17 mouse cellular contexts compared by ENCODE assay signal in the genomic region with DNA sequence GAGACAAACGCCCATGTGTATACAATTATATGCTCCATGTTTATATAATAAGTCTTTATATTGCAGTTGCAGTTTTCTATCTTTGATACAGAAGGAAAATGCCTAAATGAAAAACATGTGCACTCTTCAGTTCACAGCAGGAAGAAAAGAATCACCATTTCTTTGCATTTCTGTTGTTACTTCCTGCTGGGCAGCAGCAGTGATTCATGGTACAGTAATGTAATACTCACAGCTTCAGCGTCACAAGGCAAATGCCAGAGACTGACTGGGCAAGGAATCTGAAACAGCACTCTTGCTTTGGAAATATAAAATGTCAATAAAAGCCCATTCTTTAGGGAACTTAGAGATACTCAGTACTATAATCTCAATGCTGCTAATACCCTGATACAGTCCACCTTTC. TPM values are rescaled to one million over a fixed set of nuclear protein-coding genes. Genes with fewer than 3 reads are reported as not detected.
DNase-seq lines count a peak whose midpoint lies in the region; ATAC-seq and TF ChIP-seq lines count a peak whose summit lies in the region.
"Had no signal": no experiment of that assay in that cellular context is flagged by ENCODE, and none has a peak within 500 bp of the region (broad histone marks: within the 10 kb centered on the region; RNA-seq: fewer than 3 reads in every experiment).

No protein-coding gene starts in this region.

- H3K9ac ChIP-seq in kidney, postnatal 0 days (ENCODE audit: low read depth, low read length) = no peak overlapping the region
- no peak overlapping the region for H3K9ac ChIP-seq in embryonic facial prominence, embryonic 14.5 days (ENCODE audit: low read depth, low read length)
- H3K9ac ChIP-seq in limb, embryonic 15.5 days = no peak overlapping the region
- no peak overlapping the region for H3K9ac ChIP-seq in heart, embryonic 11.5 days (ENCODE audit: low read depth, low read length)
- H3K9ac ChIP-seq: hindbrain, embryonic 13.5 days; neural tube, embryonic 13.5 days had no signal

- peak; percentile 32 for DNase-seq in kidney, postnatal 0 days (ENCODE audit: low spot score)
- no peak for DNase-seq in kidney, postnatal 10 days
- peak; percentile 82 for DNase-seq in Muller cell, postnatal 12 days (ENCODE audit: inconsistent ontology term)
- peak; percentile 75 for DNase-seq in embryonic facial prominence, embryonic 14.5 days (ENCODE audit: low spot score)
- no peak for DNase-seq in spleen, postnatal 4 days (ENCODE audit: low spot score in 2 of 2)
- DNase-seq in right cerebral cortex, adult 18-20 months = no peak
- DNase-seq: cerebellum, adult 11-12 months; cerebellum, postnatal 36 days; heart, adult 2 months; kidney, adult 2 months; kidney, postnatal 4 days; left cerebral cortex, postnatal 4 days had no signal

- H3K27ac ChIP-seq in kidney, postnatal 0 days = no peak overlapping the region
- H3K27ac ChIP-seq in embryonic facial prominence, embryonic 14.5 days (replicated peaks; ENCODE audit: low read depth, low read length) = peak overlapping the region; percentile 48; the same call in 1 of the 2 replicates
- H3K27ac ChIP-seq in limb, embryonic 15.5 days = peak overlapping the region; percentile 50; the same call in 1 of the 2 replicates
- H3K27ac ChIP-seq in heart, embryonic 11.5 days (ENCODE audit: low read depth, low read length) = no peak overlapping the region
- H3K27ac ChIP-seq: heart, adult 2 months; hindbrain, embryonic 13.5 days; neural tube, embryonic 13.5 days had no signal

- no peaks in the 10 kb centered on the region for H3K27me3 ChIP-seq in kidney, postnatal 0 days (ENCODE audit: insufficient read depth, low read length)
- H3K27me3 ChIP-seq in embryonic facial prominence, embryonic 14.5 days (replicated peaks; ENCODE audit: control insufficient read depth, insufficient read depth, low read length) = no peaks in the 10 kb centered on the region
- H3K27me3 ChIP-seq in limb, embryonic 15.5 days = no peaks in the 10 kb centered on the region
- no peaks in the 10 kb centered on the region for H3K27me3 ChIP-seq in heart, embryonic 11.5 days (ENCODE audit: control insufficient read depth, insufficient read depth, low read length)
- H3K27me3 ChIP-seq: hindbrain, embryonic 13.5 days; neural tube, embryonic 13.5 days had no signal

- no peaks in the 10 kb centered on the region for H3K9me3 ChIP-seq in kidney, postnatal 0 days (replicated peaks; ENCODE audit: low read length)
- H3K9me3 ChIP-seq in embryonic facial prominence, embryonic 14.5 days (ENCODE audit: control insufficient read depth, low read length) = 0 out of 2 replicates have a peak, but pooled peaks cover 3% of the 10 kb centered on the region
- no peaks in the 10 kb centered on the region for H3K9me3 ChIP-seq in limb, embryonic 15.5 days
- no peaks in the 10 kb centered on the region for H3K9me3 ChIP-seq in heart, embryonic 11.5 days (replicated peaks; ENCODE audit: control insufficient read depth, low read length)
- H3K9me3 ChIP-seq: hindbrain, embryonic 13.5 days; neural tube, embryonic 13.5 days had no signal

- TF ChIP-seq CTCF in kidney, postnatal 0 days (IDR thresholded peaks at IDR 0.05; ENCODE audit: low read depth) = no peak

- H3K36me3 ChIP-seq in kidney, postnatal 0 days (ENCODE audit: insufficient read depth, low read length) = no peaks in the 10 kb centered on the region
- H3K36me3 ChIP-seq in embryonic facial prominence, embryonic 14.5 days (ENCODE audit: control insufficient read depth, insufficient read depth, low read length) = no peaks in the 10 kb centered on the region
- no peaks in the 10 kb centered on the region for H3K36me3 ChIP-seq in limb, embryonic 15.5 days
- no peaks in the 10 kb centered on the region for H3K36me3 ChIP-seq in heart, embryonic 11.5 days (ENCODE audit: control insufficient read depth, insufficient read depth, low read length)
- H3K36me3 ChIP-seq: hindbrain, embryonic 13.5 days; neural tube, embryonic 13.5 days had no signal

- 45% methylated on average over 2 of the region's 2 CpGs for WGBS in kidney, postnatal 0 days
- WGBS in embryonic facial prominence, embryonic 14.5 days = 26% methylated on average over 2 of the region's 2 CpGs
- WGBS in limb, embryonic 15.5 days = 21% methylated on average over 2 of the region's 2 CpGs
- WGBS in heart, embryonic 11.5 days (ENCODE audit: insufficient replicate concordance) = 53% methylated on average over 2 of the region's 2 CpGs

- H3K4me1 ChIP-seq in kidney, postnatal 0 days (replicated peaks; ENCODE audit: insufficient read depth, low read length) = 0 out of 2 replicates have a peak, but pooled peaks cover 3% of the 10 kb centered on the region
- H3K4me1 ChIP-seq in embryonic facial prominence, embryonic 14.5 days (ENCODE audit: control insufficient read depth, insufficient read depth, low read length) = peaks cover 22% of the 10 kb centered on the region; the same call in 1 of the 2 replicates
- H3K4me1 ChIP-seq in limb, embryonic 15.5 days = peaks cover 4% of the 10 kb centered on the region; the same call in 1 of the 2 replicates
- peaks cover 8% of the 10 kb centered on the region for H3K4me1 ChIP-seq in heart, embryonic 11.5 days (ENCODE audit: control insufficient read depth, insufficient read depth, low read length)
- H3K4me1 ChIP-seq: hindbrain, embryonic 13.5 days had no signal

- H3K4me2 ChIP-seq in kidney, postnatal 0 days (ENCODE audit: low read length) = no peak overlapping the region
- no peak overlapping the region for H3K4me2 ChIP-seq in embryonic facial prominence, embryonic 14.5 days (ENCODE audit: low read depth, low read length)
- no peak overlapping the region for H3K4me2 ChIP-seq in limb, embryonic 15.5 days
- H3K4me2 ChIP-seq in heart, embryonic 11.5 days = no peak overlapping the region
- H3K4me2 ChIP-seq: hindbrain, embryonic 13.5 days; neural tube, embryonic 13.5 days had no signal

- no peak for ATAC-seq in kidney, postnatal 0 days (replicated peaks; ENCODE audit: low FRiP score, low read depth)
- ATAC-seq in embryonic facial prominence, embryonic 14.5 days (ENCODE audit: low read depth) = no peak
- no peak for ATAC-seq in limb, embryonic 15.5 days (ENCODE audit: insufficient number of reproducible peaks, low FRiP score, low TSS enrichment, low read depth)
- ATAC-seq in heart, embryonic 11.5 days (replicated peaks; ENCODE audit: insufficient number of reproducible peaks, low FRiP score, low TSS enrichment) = no peak
- ATAC-seq: midbrain, embryonic 16.5 days had no signal

- no peak overlapping the region for H3K4me3 ChIP-seq in kidney, postnatal 0 days (replicated peaks; ENCODE audit: low read depth, low read length)
- H3K4me3 ChIP-seq in embryonic facial prominence, embryonic 14.5 days (ENCODE audit: low read depth, low read length) = no peak overlapping the region
- no peak overlapping the region for H3K4me3 ChIP-seq in limb, embryonic 15.5 days
- no peak overlapping the region for H3K4me3 ChIP-seq in heart, embryonic 11.5 days (ENCODE audit: low read depth, low read length)
- H3K4me3 ChIP-seq: heart, adult 2 months; hindbrain, embryonic 13.5 days; neural tube, embryonic 13.5 days had no signal

RNA-seq across cellular contexts. Expression of gene Map4k3, which starts 36.9 kb away (rescaled TPM):
- polyA plus RNA-seq in kidney, postnatal 0 days (2015; fragmentation: Nextera tagmentation; extraction: Ambion mirVana) = 27.5 and 29.9 TPM in 2 replicates
- polyA plus RNA-seq in embryonic facial prominence, embryonic 14.5 days (2014; fragmentation: Nextera tagmentation; extraction: Ambion mirVana) = 32.8 and 33.8 TPM in 2 replicates
- polyA plus RNA-seq in limb, embryonic 15.5 days (2015; fragmentation: Nextera tagmentation; extraction: Ambion mirVana) = 21.2 and 31.1 TPM in 2 replicates
- 20.4 and 22.0 TPM in 2 replicates for polyA plus RNA-seq in heart, embryonic 11.5 days (2014; fragmentation: Nextera tagmentation; extraction: Ambion mirVana)

Comparison
In these comparisons a context has a peak if more than half of its experiments do, and no peak if none do; other contexts are left out.
1. DNase-seq: peak in kidney, postnatal 0 days (single experiment), Muller cell, postnatal 12 days (single experiment) and embryonic facial prominence, embryonic 14.5 days (single experiment); none in kidney, postnatal 10 days (single experiment), spleen, postnatal 4 days (0 of 2) and right cerebral cortex, adult 18-20 months (single experiment).
2. H3K27ac ChIP-seq: peak in embryonic facial prominence, embryonic 14.5 days (single experiment) and limb, embryonic 15.5 days (single experiment); none in kidney, postnatal 0 days (single experiment) and heart, embryonic 11.5 days (single experiment).